Mouse (Mus musculus) forebrain, postnatal 0 days (tissue): ENCODE data around the gene Acadm. TPM values are rescaled to one million over a fixed set of nuclear protein-coding genes. Genes with fewer than 3 reads are reported as not detected.

Experiments used
- ATAC-seq: fragments of 200-750 bp; cut with Nextera tagmentation; 2 replicates; pipeline ENCODE4 v1.8.0; 2017; ENCODE audit warnings: mild to moderate bottlenecking, moderate library complexity
- DNase-seq: peaks from one replicate; pipeline ENCODE4 v3.0.0-alpha.2; 2015
- H3K27ac ChIP-seq: fragments of 300-500 bp; sonication (generic); 2 replicates; pipeline ENCODE4 v1.5.1; 2014; ENCODE audit warnings: low read depth, mild to moderate bottlenecking, antibody characterized with exemption, low read length, moderate library complexity, mixed read lengths
- H3K27me3 ChIP-seq: fragments of 300-500 bp; sonication (generic); 2 replicates; pipeline ENCODE4 v1.6.1; 2014; ENCODE audit warnings: mild to moderate bottlenecking, low read length, mixed read lengths; ENCODE audit not compliant: insufficient read depth
- H3K36me3 ChIP-seq: fragments of 300-500 bp; sonication (generic); 2 replicates; pipeline ENCODE4 v1.6.1; 2014; ENCODE audit warnings: mild to moderate bottlenecking, moderate library complexity; ENCODE audit not compliant: insufficient read depth
- H3K4me1 ChIP-seq: fragments of 300-500 bp; sonication (generic); 2 replicates; pipeline ENCODE4 v1.6.1; 2014; ENCODE audit warnings: antibody characterized with exemption; ENCODE audit not compliant: insufficient read depth
- H3K4me2 ChIP-seq: fragments of 300-500 bp; sonication (generic); 2 replicates; pipeline ENCODE4 v1.6.1; 2014; ENCODE audit warnings: low read depth, mild to moderate bottlenecking, moderate library complexity
- H3K4me3 ChIP-seq: fragments of 300-500 bp; sonication (generic); 2 replicates; pipeline ENCODE4 v1.5.1; 2014; ENCODE audit warnings: low read depth, low read length, mixed read lengths
- H3K9ac ChIP-seq: fragments of 300-500 bp; sonication (generic); 2 replicates; pipeline ENCODE4 v1.6.1; 2014; ENCODE audit warnings: mild to moderate bottlenecking
- H3K9me3 ChIP-seq: fragments of 300-500 bp; sonication (generic); 2 replicates; pipeline ENCODE4 v1.6.1; 2016; ENCODE audit warnings: low read length
- CTCF ChIP-seq: sonication (generic); IDR thresholded peaks from 2 replicates; pipeline ENCODE4 v1.5.1; 2016; ENCODE audit warnings: antibody characterized with exemption, control low read depth, low read depth
- WGBS: fragments of 180-500 bp; shearing (Covaris S2); extraction: QIAGEN DNeasy Blood & Tissue Kit; methylation state at CpG from one replicate; pipeline ENCODE4 v1.1.7; 2014; 5-methylcytosine and 5-hydroxymethylcytosine counted together
- polyA plus RNA-seq: library from polyadenylated mRNA; unstranded; fragments of >200 nt; fragmentation: Nextera tagmentation; extraction: Ambion mirVana; gene quantifications from 2 replicates; pipeline ENCODE4 v1.2.1, GENCODE M21; 2015
- total RNA-seq: library from RNA; depleted of rRNA; stranded (reverse); fragments of >200 nt; gene quantifications from 2 replicates; pipeline ENCODE4 v1.2.3, GENCODE M21; 2014

Acadm gene
- total and polyA plus RNA-seq, 2 experiments from 2014 or later: 32.4 to 40.1 TPM

GRCm38 (mm10) chr3:153921147-153921910 is 23.1 kb downstream of the Acadm start:
- Histone ChIP-seq H3K36me3 (peaks cover 11% of the 10 kb centered on the region; the same call in 1 of the 2 replicates), H3K27ac (no peak overlapping the region), H3K9ac (no peak overlapping the region), H3K4me3 (no peak overlapping the region), H3K27me3 (no peaks in the 10 kb centered on the region), H3K4me1 (no peaks in the 10 kb centered on the region), H3K9me3 (no peaks in the 10 kb centered on the region), H3K4me2 (no peak overlapping the region)
- no peak for TF ChIP-seq CTCF
- ATAC-seq (no peak), DNase-seq (no peak)
- 95% methylated on average over 10 of the region's 10 CpGs for WGBS

- WGBS: 3% methylated on average over 1 of the region's 1 CpGs
- H3K4me2 ChIP-seq: no peak overlapping the region
- H3K9me3 ChIP-seq: no peaks in the 10 kb centered on the region
- DNase-seq: no peak
- H3K4me3 ChIP-seq: no peak overlapping the region
- no peaks in the 10 kb centered on the region for H3K36me3 ChIP-seq
- H3K27me3 ChIP-seq: no peaks in the 10 kb centered on the region
- no peaks in the 10 kb centered on the region for H3K4me1 ChIP-seq
- H3K9ac ChIP-seq: no peak overlapping the region
- ATAC-seq: no peak
- no peak overlapping the region for H3K27ac ChIP-seq
- no peak for TF ChIP-seq CTCF
Measured at GRCm38 (mm10) chr3:153917200-153917599, 27.2 kb downstream of the Acadm start.

- DNase-seq (peak; percentile 14), ATAC-seq (no peak)
Measured at GRCm38 (mm10) chr3:153913510-153914243, 30.8 kb downstream of the Acadm start.

GRCm38 (mm10) chr3:153912546-153913509 is 31.6 kb downstream of the Acadm start, which contains the start of gene Rabggtb:
Gene Rabggtb (minus strand): TSS chr3:153913009.
- peak within 1 kb of the TSS; percentile 77 for H3K4me2 ChIP-seq
- DNase-seq (peak; percentile 98), ATAC-seq (peak; percentile 99)
- no peak for TF ChIP-seq CTCF
- H3K27ac ChIP-seq: peak within 1 kb of the TSS; percentile 92
- H3K27me3 ChIP-seq: no peaks in the 10 kb centered on the region
- peak within 1 kb of the TSS; percentile 85 for H3K4me3 ChIP-seq
- peak within 1 kb of the TSS; percentile 88 for H3K9ac ChIP-seq
- 1% methylated on average over 65 of the region's 65 CpGs for whole genome bisulfite sequencing
- no peaks in the 10 kb centered on the region for H3K9me3 ChIP-seq
- H3K36me3 ChIP-seq: peaks cover 32% of the 10 kb centered on the region
- H3K4me1 ChIP-seq: peaks cover 15% of the 10 kb centered on the region

More at GRCm38 (mm10) chr3:153913510-153914243, 30.8 kb downstream of the Acadm start:
- Histone ChIP-seq H3K4me3 (peak overlapping the region; percentile 85), H3K9ac (peak overlapping the region; percentile 88), H3K27ac (peak overlapping the region; percentile 92), H3K4me1 (peaks cover 13% of the 10 kb centered on the region), H3K36me3 (peaks cover 23% of the 10 kb centered on the region), H3K9me3 (no peaks in the 10 kb centered on the region), H3K4me2 (peak overlapping the region; percentile 77), H3K27me3 (no peaks in the 10 kb centered on the region)
- WGBS: 48% methylated on average over 6 of the region's 6 CpGs
- peak; percentile 38 for TF ChIP-seq CTCF

- Histone ChIP-seq H3K9me3 (no peaks in the 10 kb centered on the region), H3K9ac (peak overlapping the region; percentile 88), H3K36me3 (peaks cover 36% of the 10 kb centered on the region), H3K27ac (peak overlapping the region; percentile 92), H3K27me3 (no peaks in the 10 kb centered on the region), H3K4me3 (peak overlapping the region; percentile 85), H3K4me1 (peaks cover 15% of the 10 kb centered on the region), H3K4me2 (peak overlapping the region; percentile 77)
- 5% methylated on average over 12 of the region's 12 CpGs for WGBS
- TF ChIP-seq CTCF: no peak
- DNase-seq: no peak
- no peak for ATAC-seq
Measured at GRCm38 (mm10) chr3:153911882-153912440, 32.5 kb downstream of the Acadm start.
